31 mouse cellular contexts compared by ENCODE assay signal in the genomic region with DNA sequence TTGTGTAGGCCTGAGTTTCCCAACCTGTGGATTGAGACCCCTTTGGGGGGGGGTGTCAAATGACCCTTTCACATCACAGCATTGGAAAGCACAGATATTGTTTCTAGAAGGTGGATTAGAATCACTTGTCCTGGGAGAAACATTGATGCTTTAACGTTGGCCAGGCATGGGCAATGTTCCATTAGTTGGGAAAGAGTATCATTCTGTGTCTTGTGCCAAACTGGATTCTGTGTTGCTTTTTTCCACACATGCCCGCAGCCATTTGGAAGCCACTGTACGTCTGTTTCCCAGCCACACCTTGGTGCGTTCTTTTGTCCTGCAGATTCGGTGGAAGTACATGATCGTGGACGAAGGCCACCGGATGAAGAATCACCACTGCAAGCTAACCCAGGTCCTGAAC.
"Had no signal": no experiment of that assay in that cellular context is flagged by ENCODE, and none has a peak within 500 bp of the region (broad histone marks: within the 10 kb centered on the region; RNA-seq: fewer than 3 reads in every experiment).

No protein-coding gene starts in this region.

- ATAC-seq: liver, embryonic 12.5 days; liver, postnatal 0 days; lung, postnatal 0 days; midbrain, embryonic 13.5 days; midbrain, embryonic 15.5 days had no signal

- H3K36me3 ChIP-seq: liver, embryonic 12.5 days; liver, embryonic 13.5 days; liver, embryonic 15.5 days; midbrain, embryonic 10.5 days had no signal

- H3K4me2 ChIP-seq: limb, embryonic 12.5 days; limb, embryonic 13.5 days; limb, embryonic 15.5 days; liver, embryonic 11.5 days; liver, embryonic 12.5 days; liver, embryonic 13.5 days; liver, embryonic 15.5 days; lung, embryonic 14.5 days; lung, embryonic 15.5 days; midbrain, embryonic 11.5 days; midbrain, embryonic 12.5 days; midbrain, embryonic 13.5 days; midbrain, embryonic 15.5 days; neural tube, embryonic 12.5 days had no signal

- H3K4me1 ChIP-seq: limb, embryonic 15.5 days; liver, embryonic 12.5 days; liver, embryonic 13.5 days; liver, embryonic 15.5 days; lung, embryonic 15.5 days; megakaryocyte, embryonic 14.5 days had no signal

- H3K9ac ChIP-seq: limb, embryonic 12.5 days; limb, embryonic 13.5 days; limb, embryonic 15.5 days; liver, embryonic 12.5 days; liver, embryonic 13.5 days; liver, embryonic 14.5 days; liver, embryonic 15.5 days; liver, postnatal 0 days; lung, embryonic 14.5 days; lung, embryonic 15.5 days; midbrain, embryonic 12.5 days; midbrain, embryonic 13.5 days; midbrain, embryonic 15.5 days; neural tube, embryonic 12.5 days had no signal

- DNase-seq: left cerebral cortex, postnatal 4 days; liver; liver, embryonic 13.5 days; liver, postnatal 0 days; lung, adult 18-20 months; lung, adult 2 months; lung, embryonic 14.5 days; lung, postnatal 10 days; lung, postnatal 14 days; lung, postnatal 36 days; lung, postnatal 4 days; midbrain, embryonic 14.5 days had no signal

- H3K9me3 ChIP-seq: limb, embryonic 10.5 days; limb, embryonic 12.5 days; limb, embryonic 13.5 days; limb, embryonic 15.5 days; liver, embryonic 12.5 days; liver, embryonic 13.5 days; liver, embryonic 15.5 days; lung, embryonic 15.5 days; megakaryocyte, embryonic 14.5 days; midbrain, embryonic 10.5 days; midbrain, embryonic 12.5 days; midbrain, embryonic 13.5 days; midbrain, embryonic 15.5 days; neural tube, embryonic 12.5 days had no signal

- H3K27ac ChIP-seq: limb, embryonic 10.5 days; limb, embryonic 12.5 days; limb, embryonic 13.5 days; limb, embryonic 15.5 days; liver, embryonic 12.5 days; liver, embryonic 13.5 days; liver, embryonic 14.5 days; liver, embryonic 15.5 days; lung, embryonic 15.5 days; macrophage; midbrain, embryonic 10.5 days; midbrain, embryonic 12.5 days; midbrain, embryonic 13.5 days; midbrain, embryonic 15.5 days; neural tube, embryonic 12.5 days had no signal

- H3K4me3 ChIP-seq: limb, embryonic 10.5 days; limb, embryonic 12.5 days; limb, embryonic 13.5 days; limb, embryonic 15.5 days; liver, embryonic 12.5 days; liver, embryonic 13.5 days; liver, embryonic 15.5 days; lung, embryonic 15.5 days; megakaryocyte, embryonic 14.5 days; midbrain, embryonic 10.5 days; midbrain, embryonic 12.5 days; midbrain, embryonic 13.5 days; midbrain, embryonic 15.5 days; myocyte; neural tube, embryonic 12.5 days had no signal

- H3K27me3 ChIP-seq: limb, embryonic 12.5 days; limb, embryonic 13.5 days; limb, embryonic 15.5 days; liver, embryonic 12.5 days; liver, embryonic 13.5 days; liver, embryonic 15.5 days; lung, embryonic 15.5 days; megakaryocyte, embryonic 14.5 days; midbrain, embryonic 12.5 days; midbrain, embryonic 13.5 days; midbrain, embryonic 15.5 days; neural tube, embryonic 12.5 days had no signal
